In genomic region chr5:74632369-74633114, GRCm38 (mm10) we compare ENCODE assay signal across 15 mouse cellular contexts.
DNase-seq lines count a peak whose midpoint lies in the region; ATAC-seq and TF ChIP-seq lines count a peak whose summit lies in the region.
"Had no signal": no experiment of that assay in that cellular context is flagged by ENCODE, and none has a peak within 500 bp of the region (broad histone marks: within the 10 kb centered on the region; RNA-seq: fewer than 3 reads in every experiment).

No protein-coding gene starts in this region.

- no peak overlapping the region for H3K9ac ChIP-seq in kidney, embryonic 16.5 days (replicated peaks; ENCODE audit: low read length)
- no peak overlapping the region for H3K9ac ChIP-seq in embryonic facial prominence, embryonic 15.5 days
- no peak overlapping the region for H3K9ac ChIP-seq in limb, embryonic 13.5 days
- H3K9ac ChIP-seq: forebrain, embryonic 13.5 days; heart, embryonic 13.5 days; lung, embryonic 15.5 days; midbrain, embryonic 13.5 days had no signal

- ATAC-seq in kidney, embryonic 16.5 days (ENCODE audit: low FRiP score, low TSS enrichment) = peak; percentile 53
- ATAC-seq in embryonic facial prominence, embryonic 15.5 days (ENCODE audit: insufficient number of reproducible peaks, low FRiP score, low TSS enrichment, low read depth) = no peak
- ATAC-seq in limb, embryonic 13.5 days (ENCODE audit: low FRiP score, low read depth) = no peak
- ATAC-seq: forebrain, embryonic 13.5 days; midbrain, embryonic 13.5 days had no signal

- no peaks in the 10 kb centered on the region for H3K36me3 ChIP-seq in kidney, embryonic 16.5 days (ENCODE audit: insufficient read depth, low read length)
- no peaks in the 10 kb centered on the region for H3K36me3 ChIP-seq in kidney, adult 2 months (ENCODE audit: control insufficient read depth, insufficient read depth, low read length)
- no peaks in the 10 kb centered on the region for H3K36me3 ChIP-seq in embryonic facial prominence, embryonic 15.5 days
- H3K36me3 ChIP-seq in limb, embryonic 13.5 days = no peaks in the 10 kb centered on the region
- no peaks in the 10 kb centered on the region for H3K36me3 ChIP-seq in thymus, adult 2 months (ENCODE audit: control insufficient read depth, insufficient read depth, low read length)
- H3K36me3 ChIP-seq: heart, embryonic 13.5 days; lung, embryonic 15.5 days; midbrain, embryonic 13.5 days had no signal

- H3K27me3 ChIP-seq in kidney, embryonic 16.5 days (ENCODE audit: insufficient read depth, low read length) = no peaks in the 10 kb centered on the region
- H3K27me3 ChIP-seq in kidney, adult 2 months (replicated peaks; ENCODE audit: control insufficient read depth, insufficient read depth, low read length) = no peaks in the 10 kb centered on the region
- H3K27me3 ChIP-seq in embryonic facial prominence, embryonic 15.5 days = no peaks in the 10 kb centered on the region
- no peaks in the 10 kb centered on the region for H3K27me3 ChIP-seq in limb, embryonic 13.5 days
- no peaks in the 10 kb centered on the region for H3K27me3 ChIP-seq in thymus, adult 2 months (ENCODE audit: control insufficient read depth, insufficient read depth, low read length)
- H3K27me3 ChIP-seq: forebrain, embryonic 13.5 days; lung, embryonic 15.5 days; midbrain, embryonic 13.5 days had no signal

- H3K4me3 ChIP-seq in kidney, embryonic 16.5 days (ENCODE audit: low read length) = no peak overlapping the region
- no peak overlapping the region for H3K4me3 ChIP-seq in kidney, adult 2 months (ENCODE audit: insufficient read depth, low read depth, low read length)
- H3K4me3 ChIP-seq in embryonic facial prominence, embryonic 15.5 days (replicated peaks) = no peak overlapping the region
- no peak overlapping the region for H3K4me3 ChIP-seq in limb, embryonic 13.5 days
- H3K4me3 ChIP-seq in thymus, adult 2 months (ENCODE audit: control insufficient read depth, insufficient read depth, low read length) = no peak overlapping the region
- H3K4me3 ChIP-seq: forebrain, embryonic 13.5 days; heart, embryonic 13.5 days; lung, embryonic 15.5 days; midbrain, embryonic 13.5 days had no signal

- no peak overlapping the region for H3K27ac ChIP-seq in kidney, embryonic 16.5 days (ENCODE audit: low read length)
- H3K27ac ChIP-seq in kidney, adult 2 months (ENCODE audit: insufficient read depth, low read depth, low read length) = no peak overlapping the region
- peak overlapping the region; percentile 58 for H3K27ac ChIP-seq in embryonic facial prominence, embryonic 15.5 days (replicated peaks)
- peak overlapping the region; percentile 3; the same call in 1 of the 2 replicates for H3K27ac ChIP-seq in limb, embryonic 13.5 days
- no peak overlapping the region for H3K27ac ChIP-seq in thymus, adult 2 months (ENCODE audit: control insufficient read depth, insufficient read depth, low read length)
- H3K27ac ChIP-seq: forebrain, embryonic 13.5 days; heart, embryonic 13.5 days; lung, embryonic 15.5 days; midbrain, embryonic 13.5 days had no signal

- H3K4me2 ChIP-seq in kidney, embryonic 16.5 days (replicated peaks; ENCODE audit: low read depth, low read length) = peak overlapping the region; percentile 21; the same call in 1 of the 2 replicates
- 0 out of 2 replicates have a peak overlapping the region, but pooled peaks have one; percentile 13 for H3K4me2 ChIP-seq in embryonic facial prominence, embryonic 15.5 days (replicated peaks)
- no peak overlapping the region for H3K4me2 ChIP-seq in limb, embryonic 13.5 days (replicated peaks)
- H3K4me2 ChIP-seq: forebrain, embryonic 13.5 days; heart, embryonic 13.5 days; lung, embryonic 15.5 days; midbrain, embryonic 13.5 days had no signal

- no peaks in the 10 kb centered on the region for H3K9me3 ChIP-seq in kidney, embryonic 16.5 days (ENCODE audit: low read length)
- no peaks in the 10 kb centered on the region for H3K9me3 ChIP-seq in embryonic facial prominence, embryonic 15.5 days (replicated peaks)
- H3K9me3 ChIP-seq in limb, embryonic 13.5 days = no peaks in the 10 kb centered on the region
- H3K9me3 ChIP-seq: forebrain, embryonic 13.5 days; heart, embryonic 13.5 days; lung, embryonic 15.5 days; midbrain, embryonic 13.5 days had no signal

- TF ChIP-seq POLR2A in kidney, adult 2 months (IDR thresholded peaks at IDR 0.05; ENCODE audit: low read depth, low read length) = no peak
- no peak for TF ChIP-seq POLR2A in thymus, adult 2 months (IDR thresholded peaks at IDR 0.05; ENCODE audit: control insufficient read depth, extremely low read depth, insufficient read depth, low read length, poor library complexity)

- DNase-seq in cerebellum, postnatal 14 days = peak; percentile 15 to 37
- no peak for DNase-seq in cerebellum, adult 8-10 months
- no peak for DNase-seq in kidney, adult 2 months
- DNase-seq in thymus, adult 2 months = no peak
- DNase-seq in frontal cortex, adult 2 months (ENCODE audit: extremely low spot score in 1 of 2, low spot score in 1 of 2) = no peak
- DNase-seq: adrenal gland, postnatal 36 days; B cell, adult 2 months; kidney, adult 8-10 months had no signal

- H3K4me1 ChIP-seq in kidney, embryonic 16.5 days (ENCODE audit: insufficient read depth, low read length) = peaks cover 15% of the 10 kb centered on the region
- H3K4me1 ChIP-seq in kidney, adult 2 months (ENCODE audit: control insufficient read depth, insufficient read depth, low read length) = no peaks in the 10 kb centered on the region
- H3K4me1 ChIP-seq in embryonic facial prominence, embryonic 15.5 days = peaks cover 38% of the 10 kb centered on the region
- H3K4me1 ChIP-seq in limb, embryonic 13.5 days = peaks cover 45% of the 10 kb centered on the region
- no peaks in the 10 kb centered on the region for H3K4me1 ChIP-seq in thymus, adult 2 months (replicated peaks; ENCODE audit: control insufficient read depth, insufficient read depth, low read length)
- H3K4me1 ChIP-seq: forebrain, embryonic 13.5 days; midbrain, embryonic 13.5 days had no signal

- WGBS in kidney, embryonic 16.5 days = 20% methylated on average over 17 of the region's 17 CpGs
- 25% methylated on average over 17 of the region's 17 CpGs for WGBS in kidney, adult 2 months
- 33% methylated on average over 17 of the region's 17 CpGs for WGBS in embryonic facial prominence, embryonic 15.5 days
- WGBS in limb, embryonic 13.5 days = 41% methylated on average over 17 of the region's 17 CpGs
- 85% methylated on average over 17 of the region's 17 CpGs for WGBS in thymus, adult 2 months

- no peak for TF ChIP-seq CTCF in kidney, adult 2 months (conservative IDR thresholded peaks at IDR 0.05; ENCODE audit: insufficient read depth, insufficient read length, low read depth, low read length)
- TF ChIP-seq CTCF in thymus, adult 2 months (IDR thresholded peaks at IDR 0.05; ENCODE audit: borderline replicate concordance, control insufficient read depth, extremely low read depth, insufficient read depth, low read length, poor library complexity) = no peak

Comparison
In these comparisons a context has a peak if more than half of its experiments do, and no peak if none do; other contexts are left out.
1. DNase-seq: peak in cerebellum, postnatal 14 days (2 of 2); none in cerebellum, adult 8-10 months (single experiment), kidney, adult 2 months (single experiment), thymus, adult 2 months (single experiment) and frontal cortex, adult 2 months (0 of 2).
2. H3K27ac ChIP-seq: peak in embryonic facial prominence, embryonic 15.5 days (single experiment) and limb, embryonic 13.5 days (single experiment); none in kidney, embryonic 16.5 days (single experiment), kidney, adult 2 months (single experiment) and thymus, adult 2 months (single experiment).